Comparison of ENCODE assay signal across 17 mouse cellular contexts in genomic region chr10:19013351-19013750, GRCm38 (mm10). TPM values are rescaled to one million over a fixed set of nuclear protein-coding genes. Genes with fewer than 3 reads are reported as not detected.
DNase-seq lines count a peak whose midpoint lies in the region; ATAC-seq lines count a peak whose summit lies in the region.
"Had no signal": no experiment of that assay in that cellular context is flagged by ENCODE, and none has a peak within 500 bp of the region (broad histone marks: within the 10 kb centered on the region; RNA-seq: fewer than 3 reads in every experiment).

No protein-coding gene starts in this region.

- intact Hi-C loops in left cerebral cortex, postnatal 36 days (cut with DNase I): no loop called here

- no peak overlapping the region for H3K9ac ChIP-seq in embryonic facial prominence, embryonic 13.5 days
- no peak overlapping the region for H3K9ac ChIP-seq in intestine, embryonic 16.5 days (ENCODE audit: low read depth, low read length)
- no peak overlapping the region for H3K9ac ChIP-seq in intestine, embryonic 15.5 days

- 85% methylated on average over 3 of the region's 3 CpGs for WGBS in embryonic facial prominence, embryonic 13.5 days
- WGBS in embryonic facial prominence, embryonic 10.5 days: 90% methylated on average over 3 of the region's 3 CpGs
- 82% methylated on average over 3 of the region's 3 CpGs for WGBS in intestine, embryonic 16.5 days
- WGBS in intestine, embryonic 15.5 days: 90% methylated on average over 3 of the region's 3 CpGs

- peaks cover 6% of the 10 kb centered on the region for H3K27me3 ChIP-seq in embryonic facial prominence, embryonic 13.5 days
- H3K27me3 ChIP-seq in embryonic facial prominence, embryonic 10.5 days (replicated peaks; ENCODE audit: low read depth, poor library complexity, severe bottlenecking): peaks cover 22% of the 10 kb centered on the region; the same call in 1 of the 2 replicates
- H3K27me3 ChIP-seq in intestine, embryonic 16.5 days (replicated peaks; ENCODE audit: control insufficient read depth, insufficient read depth, low read length): no peaks in the 10 kb centered on the region
- H3K27me3 ChIP-seq in intestine, embryonic 15.5 days (replicated peaks): no peaks in the 10 kb centered on the region
- H3K27me3 ChIP-seq: embryonic facial prominence, embryonic 15.5 days; liver, embryonic 13.5 days had no signal

- no peak for ATAC-seq in embryonic facial prominence, embryonic 13.5 days (ENCODE audit: insufficient number of reproducible peaks, insufficient read depth, low FRiP score, low TSS enrichment, low read depth)
- no peak for ATAC-seq in intestine, embryonic 16.5 days
- no peak for ATAC-seq in intestine, embryonic 15.5 days
- ATAC-seq: forebrain, embryonic 13.5 days had no signal

- H3K27ac ChIP-seq in embryonic facial prominence, embryonic 13.5 days: no peak overlapping the region
- H3K27ac ChIP-seq in embryonic facial prominence, embryonic 10.5 days (replicated peaks): no peak overlapping the region
- no peak overlapping the region for H3K27ac ChIP-seq in intestine, embryonic 16.5 days (ENCODE audit: low read length)
- no peak overlapping the region for H3K27ac ChIP-seq in intestine, embryonic 15.5 days
- H3K27ac ChIP-seq: embryonic facial prominence, embryonic 15.5 days; forebrain, embryonic 13.5 days; layer of hippocampus, adult 2 months; liver, embryonic 13.5 days had no signal

- H3K9me3 ChIP-seq in embryonic facial prominence, embryonic 13.5 days: no peaks in the 10 kb centered on the region
- no peaks in the 10 kb centered on the region for H3K9me3 ChIP-seq in embryonic facial prominence, embryonic 10.5 days
- no peaks in the 10 kb centered on the region for H3K9me3 ChIP-seq in intestine, embryonic 16.5 days (ENCODE audit: control insufficient read depth, low read length)
- no peaks in the 10 kb centered on the region for H3K9me3 ChIP-seq in intestine, embryonic 15.5 days
- H3K9me3 ChIP-seq: embryonic facial prominence, embryonic 15.5 days; forebrain, embryonic 13.5 days; liver, embryonic 13.5 days had no signal

- DNase-seq in embryonic facial prominence, embryonic 10.5 days (ENCODE audit: low spot score): no peak
- peak; percentile 37 for DNase-seq in A20 (ENCODE audit: low read depth, low spot score)
- DNase-seq in induced T-regulatory cell, adult 2 months (ENCODE audit: low read depth): peak; percentile 72
- no peak for DNase-seq in cerebellum, postnatal 14 days
- no peak for DNase-seq in left cerebral cortex, postnatal 36 days (ENCODE audit: low spot score in 2 of 2)
- DNase-seq: adrenal gland, postnatal 25 days; cerebellum, postnatal 36 days; kidney, adult 18-20 months; liver, embryonic 13.5 days; midbrain, embryonic 14.5 days; thymus, postnatal 14 days had no signal

- H3K4me1 ChIP-seq in embryonic facial prominence, embryonic 13.5 days: peaks cover 12% of the 10 kb centered on the region
- H3K4me1 ChIP-seq in embryonic facial prominence, embryonic 10.5 days: peaks cover 16% of the 10 kb centered on the region
- H3K4me1 ChIP-seq in intestine, embryonic 16.5 days (ENCODE audit: control insufficient read depth, insufficient read depth, low read length): peaks cover 13% of the 10 kb centered on the region; the same call in 1 of the 2 replicates
- 0 out of 2 replicates have a peak, but pooled peaks cover 3% of the 10 kb centered on the region for H3K4me1 ChIP-seq in intestine, embryonic 15.5 days (replicated peaks)

- no peak overlapping the region for H3K4me3 ChIP-seq in embryonic facial prominence, embryonic 13.5 days
- H3K4me3 ChIP-seq in embryonic facial prominence, embryonic 10.5 days: no peak overlapping the region
- H3K4me3 ChIP-seq in intestine, embryonic 16.5 days (ENCODE audit: low read length): no peak overlapping the region
- H3K4me3 ChIP-seq in intestine, embryonic 15.5 days (replicated peaks): no peak overlapping the region

- no peaks in the 10 kb centered on the region for H3K36me3 ChIP-seq in embryonic facial prominence, embryonic 13.5 days
- H3K36me3 ChIP-seq in embryonic facial prominence, embryonic 10.5 days (replicated peaks): no peaks in the 10 kb centered on the region
- H3K36me3 ChIP-seq in intestine, embryonic 16.5 days (ENCODE audit: control insufficient read depth, insufficient read depth, low read length): no peaks in the 10 kb centered on the region
- no peaks in the 10 kb centered on the region for H3K36me3 ChIP-seq in intestine, embryonic 15.5 days
- H3K36me3 ChIP-seq: embryonic facial prominence, embryonic 15.5 days; liver, embryonic 13.5 days had no signal

- peak overlapping the region; percentile 9 for H3K4me2 ChIP-seq in embryonic facial prominence, embryonic 13.5 days
- 0 out of 2 replicates have a peak overlapping the region, but pooled peaks have one; percentile 5 for H3K4me2 ChIP-seq in intestine, embryonic 16.5 days (ENCODE audit: low read depth, low read length)
- H3K4me2 ChIP-seq in intestine, embryonic 15.5 days (replicated peaks): no peak overlapping the region

RNA-seq across cellular contexts. Expression of gene Tnfaip3, which starts 2.1 kb away (rescaled TPM):
- 2.8 and 3.2 TPM in 2 replicates for polyA plus RNA-seq in embryonic facial prominence, embryonic 13.5 days (2015; fragmentation: Nextera tagmentation; extraction: Ambion mirVana)
- 1.4 and 1.6 TPM in 2 replicates for polyA plus RNA-seq in embryonic facial prominence, embryonic 10.5 days (2016; fragmentation: Nextera tagmentation; extraction: Ambion mirVana)
- polyA plus RNA-seq in intestine, embryonic 16.5 days (2015; fragmentation: Nextera tagmentation; extraction: Ambion mirVana): 4.3 and 4.6 TPM in 2 replicates
- polyA plus RNA-seq in intestine, embryonic 15.5 days (2015; fragmentation: Nextera tagmentation; extraction: Ambion mirVana): 3.4 and 3.9 TPM in 2 replicates
- 1 to 10 TPM; 4.9 to 5.2 TPM for total RNA-seq in left cerebral cortex, postnatal 36 days (2021)

Comparison
In these comparisons a context has a peak if more than half of its experiments do, and no peak if none do; other contexts are left out.
1. DNase-seq: peak in A20 (single experiment) and induced T-regulatory cell, adult 2 months (single experiment); none in embryonic facial prominence, embryonic 10.5 days (single experiment), cerebellum, postnatal 14 days (0 of 2) and left cerebral cortex, postnatal 36 days (0 of 2).